Mouse (Mus musculus) midbrain, postnatal 0 days (tissue): ENCODE results near the gene Ess2. TPM values are rescaled to one million over a fixed set of nuclear protein-coding genes. Genes with fewer than 3 reads are reported as not detected.

Source experiments
- ATAC-seq: fragments of 200-750 bp; cut with Nextera tagmentation; 2 replicates; pipeline ENCODE4 v1.8.0; 2017; ENCODE audit warnings: moderate number of reproducible peaks, mild to moderate bottlenecking, moderate TSS enrichment, moderate library complexity; ENCODE audit not compliant: low FRiP score
- DNase-seq: peaks from one replicate; pipeline ENCODE4 v3.0.0-alpha.2; 2015; ENCODE audit warnings: low spot score
- H3K27ac ChIP-seq: fragments of 300-500 bp; sonication (generic); 2 replicates; pipeline ENCODE4 v1.5.1; 2014; ENCODE audit warnings: low read depth, mild to moderate bottlenecking, low read length, mixed read lengths
- H3K27me3 ChIP-seq: fragments of 300-500 bp; sonication (generic); 2 replicates; pipeline ENCODE4 v1.6.1; 2014; ENCODE audit warnings: low read length, control low read depth, mixed read lengths; ENCODE audit not compliant: insufficient read depth
- H3K36me3 ChIP-seq: fragments of 300-500 bp; sonication (generic); 2 replicates; pipeline ENCODE4 v1.6.1; 2014; ENCODE audit warnings: low read length, control low read depth, mixed read lengths; ENCODE audit not compliant: insufficient read depth
- H3K4me1 ChIP-seq: fragments of 300-500 bp; sonication (generic); 2 replicates; pipeline ENCODE4 v1.6.1; 2014; ENCODE audit warnings: mild to moderate bottlenecking, control low read depth, antibody characterized with exemption, low read length, mixed read lengths; ENCODE audit not compliant: insufficient read depth
- H3K4me2 ChIP-seq: fragments of 300-500 bp; sonication (generic); 2 replicates; pipeline ENCODE4 v1.6.1; 2014; ENCODE audit warnings: low read depth, mild to moderate bottlenecking, low read length, mixed read lengths; ENCODE audit not compliant: poor library complexity, severe bottlenecking
- H3K4me3 ChIP-seq: fragments of 300-500 bp; sonication (generic); 2 replicates; pipeline ENCODE4 v1.5.1; 2014; ENCODE audit warnings: low read depth, mild to moderate bottlenecking, low read length, moderate library complexity
- H3K9ac ChIP-seq: fragments of 300-500 bp; sonication (generic); replicated peaks from 2 replicates; pipeline ENCODE4 v1.6.1; 2014; ENCODE audit warnings: mild to moderate bottlenecking, low read length, moderate library complexity, mixed read lengths; ENCODE audit not compliant: poor library complexity, severe bottlenecking
- H3K9me3 ChIP-seq: fragments of 300-500 bp; sonication (generic); 2 replicates; pipeline ENCODE4 v1.6.1; 2016; ENCODE audit warnings: low read length, control low read depth
- CTCF ChIP-seq: IDR thresholded peaks from 2 replicates; pipeline ENCODE4 v1.5.1; 2016; ENCODE audit warnings: antibody characterized with exemption, mild to moderate bottlenecking
- WGBS: fragments of 180-500 bp; shearing (Covaris S2); extraction: QIAGEN DNeasy Blood & Tissue Kit; methylation state at CpG from one replicate; pipeline ENCODE4 v1.1.7; 2014; 5-methylcytosine and 5-hydroxymethylcytosine counted together
- polyA plus RNA-seq: library from polyadenylated mRNA; unstranded; fragments of >200 nt; fragmentation: Nextera tagmentation; extraction: Ambion mirVana; gene quantifications from 2 replicates; pipeline ENCODE4 v1.2.1, GENCODE M21; 2015
- total RNA-seq: library from RNA; depleted of rRNA; stranded (reverse); fragments of >200 nt; gene quantifications from 2 replicates; pipeline ENCODE4 v1.2.3, GENCODE M21; 2014

Ess2 gene
- total and polyA plus RNA-seq, 2 experiments from 2014 or later = 40.4 to 41.3 TPM

DNA sequence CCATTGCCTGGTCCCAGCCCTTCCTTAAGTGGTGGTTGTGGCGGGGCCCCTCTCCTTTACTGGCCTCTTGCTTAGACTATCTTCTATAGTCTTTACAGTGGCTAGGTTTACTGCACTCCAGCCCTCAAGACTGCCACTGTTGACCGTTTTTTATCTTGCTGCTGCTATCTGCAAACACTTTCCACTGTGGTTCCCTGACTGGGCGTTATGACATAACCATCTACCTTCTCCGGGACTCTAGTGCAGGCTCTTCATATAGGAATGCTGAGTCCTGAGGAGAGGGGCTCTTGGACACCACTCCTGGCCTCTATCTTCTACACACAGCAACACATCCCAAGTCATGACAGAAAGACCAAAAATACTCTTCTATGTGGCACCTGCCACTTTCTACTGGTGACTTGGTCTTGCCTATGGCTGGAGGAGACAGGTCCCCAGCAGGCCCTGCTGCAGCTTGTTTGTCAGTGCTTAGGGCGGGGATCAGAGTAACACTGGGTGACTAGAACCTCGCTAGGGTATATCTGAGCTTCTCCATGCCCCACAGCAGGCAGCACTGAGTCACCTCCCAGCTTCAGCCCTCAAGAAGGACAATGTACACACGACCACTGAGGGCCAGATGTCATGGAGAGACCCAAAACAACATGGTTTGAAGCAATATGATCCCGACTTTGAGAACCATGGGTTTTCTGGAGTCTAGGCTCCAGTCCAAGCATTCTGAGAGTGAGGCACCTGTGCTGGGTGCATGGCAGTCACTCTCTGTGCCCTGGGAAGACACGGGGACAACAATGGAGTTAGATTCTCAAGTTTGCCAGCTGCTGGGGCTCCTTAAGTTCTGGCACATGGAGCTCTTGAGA, 22.7 kb upstream of the Ess2 start:
- H3K9me3 ChIP-seq = no peaks in the 10 kb centered on the region
- H3K9ac ChIP-seq = no peak overlapping the region
- ATAC-seq = no peak
- H3K4me2 ChIP-seq = no peak overlapping the region
- H3K27ac ChIP-seq = no peak overlapping the region
- H3K36me3 ChIP-seq = no peaks in the 10 kb centered on the region
- DNase-seq = no peak
- no peak overlapping the region for H3K4me3 ChIP-seq
- WGBS = 70% methylated on average over 9 of the region's 9 CpGs
- H3K27me3 ChIP-seq = no peaks in the 10 kb centered on the region
- H3K4me1 ChIP-seq = no peaks in the 10 kb centered on the region
- no peak for TF ChIP-seq CTCF

GRCm38 (mm10) chr16:17931906-17932460, 20.8 kb upstream of the Ess2 start:
- H3K9ac ChIP-seq = no peak overlapping the region
- WGBS = 67% methylated on average over 5 of the region's 5 CpGs
- H3K27me3 ChIP-seq = no peaks in the 10 kb centered on the region
- no peaks in the 10 kb centered on the region for H3K9me3 ChIP-seq
- no peak for DNase-seq
- H3K27ac ChIP-seq = no peak overlapping the region
- H3K4me1 ChIP-seq = peaks cover 2% of the 10 kb centered on the region; the same call in 1 of the 2 replicates
- H3K4me2 ChIP-seq = no peak overlapping the region
- H3K4me3 ChIP-seq = no peak overlapping the region
- no peak for TF ChIP-seq CTCF
- ATAC-seq = no peak
- H3K36me3 ChIP-seq = no peaks in the 10 kb centered on the region

DNA sequence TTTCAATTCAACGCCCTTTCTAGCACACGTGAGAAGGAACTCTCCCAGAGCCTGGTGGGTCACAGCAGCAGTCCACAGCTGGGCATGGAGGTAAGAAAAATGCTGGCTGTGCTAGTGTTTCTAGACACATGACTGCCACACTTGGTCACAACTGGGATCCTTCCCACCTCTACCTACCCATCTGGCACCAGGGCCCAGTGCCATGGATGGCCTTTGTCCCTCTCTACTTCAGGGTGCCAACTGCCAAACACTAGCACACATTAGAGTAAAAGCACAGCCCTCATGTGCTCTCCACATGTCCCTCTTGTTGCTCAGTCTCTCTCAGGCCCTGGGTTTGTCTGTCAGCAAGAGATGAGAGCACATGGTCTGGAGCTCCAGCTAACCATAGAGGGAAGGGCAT, 18.5 kb upstream of the Ess2 start:
- peaks cover 18% of the 10 kb centered on the region for H3K36me3 ChIP-seq
- H3K4me2 ChIP-seq = no peak overlapping the region
- H3K27me3 ChIP-seq = no peaks in the 10 kb centered on the region
- WGBS = 60% methylated on average over 2 of the region's 2 CpGs
- peaks cover 9% of the 10 kb centered on the region; the same call in 1 of the 2 replicates for H3K4me1 ChIP-seq
- H3K9me3 ChIP-seq = no peaks in the 10 kb centered on the region
- H3K9ac ChIP-seq = no peak overlapping the region
- H3K27ac ChIP-seq = no peak overlapping the region
- no peak overlapping the region for H3K4me3 ChIP-seq
- DNase-seq (no peak), ATAC-seq (no peak)
- no peak for TF ChIP-seq CTCF

- 0 out of 2 replicates have a peak overlapping the region, but pooled peaks have one; percentile 24 for H3K9ac ChIP-seq
- H3K27me3 ChIP-seq = no peaks in the 10 kb centered on the region
- H3K4me1 ChIP-seq = peaks cover 9% of the 10 kb centered on the region; the same call in 1 of the 2 replicates
- H3K4me3 ChIP-seq = no peak overlapping the region
- TF ChIP-seq CTCF = no peak
- H3K4me2 ChIP-seq = 0 out of 2 replicates have a peak overlapping the region, but pooled peaks have one; percentile 93
- DNase-seq (no peak), ATAC-seq (peak; percentile 6; the same call in 1 of the 2 replicates)
- no peaks in the 10 kb centered on the region for H3K9me3 ChIP-seq
- 0% methylated on average over 2 of the region's 2 CpGs for WGBS
- peak overlapping the region; percentile 89 for H3K27ac ChIP-seq
- H3K36me3 ChIP-seq = peaks cover 19% of the 10 kb centered on the region
These were observed 18.1 kb upstream of the Ess2 start for GRCm38 (mm10) chr16:17929211-17929610.

GRCm38 (mm10) chr16:17928627-17929104, 17.5 kb upstream of the Ess2 start:
- WGBS = under 1% methylated on average over 9 of the region's 9 CpGs
- TF ChIP-seq CTCF = peak; percentile 79
- no peaks in the 10 kb centered on the region for H3K27me3 ChIP-seq
- DNase-seq = peak; percentile 92
- peak overlapping the region; percentile 89 for H3K27ac ChIP-seq
- H3K4me2 ChIP-seq = peak overlapping the region; percentile 93
- H3K4me3 ChIP-seq = peak overlapping the region; percentile 87
- H3K4me1 ChIP-seq = peaks cover 9% of the 10 kb centered on the region; the same call in 1 of the 2 replicates
- H3K9me3 ChIP-seq = no peaks in the 10 kb centered on the region
- ATAC-seq = peak; percentile 75
- peaks cover 19% of the 10 kb centered on the region for H3K36me3 ChIP-seq
- peak overlapping the region; percentile 92 for H3K9ac ChIP-seq
